Mouse (Mus musculus): ENCODE results near the gene Pomgnt2. TPM values are rescaled to one million over a fixed set of nuclear protein-coding genes. Genes with fewer than 3 reads are reported as not detected.

The Pomgnt2 gene
- polyA plus RNA-seq, 1 experiment: 19.3 TPM

DNA sequence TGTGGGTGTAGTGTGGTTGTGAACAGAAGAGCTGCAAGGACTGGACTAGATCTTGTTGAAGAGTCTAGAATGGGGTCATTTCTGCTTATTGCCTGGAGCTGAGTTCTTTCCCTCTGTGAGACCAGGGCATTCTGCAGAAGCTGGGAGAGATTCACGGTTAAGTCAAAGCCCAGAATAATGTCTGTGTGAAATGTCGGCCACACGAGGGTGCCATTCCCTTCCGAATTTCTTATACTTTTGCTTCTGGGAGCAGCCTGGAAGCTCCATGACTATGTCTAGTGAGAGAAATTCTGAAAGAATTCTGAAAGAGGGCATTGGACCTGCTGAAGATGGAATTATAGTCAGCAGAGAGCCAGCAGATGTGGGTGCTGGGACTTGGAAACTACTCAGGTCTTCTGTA lies 49.1 kb downstream of the Pomgnt2 start:
- 10% methylated on average over 4 of the region's 4 CpGs for whole genome bisulfite sequencing
- Histone ChIP-seq H3K4me3 (ENCODE audit: control insufficient read depth, insufficient read depth, low read length) (no peak overlapping the region), H3K4me1 (replicated peaks; ENCODE audit: control insufficient read depth, insufficient read depth, low read length) (peaks cover 3% of the 10 kb centered on the region; the same call in 1 of the 2 replicates), H3K27ac (ENCODE audit: control insufficient read depth, insufficient read depth, low read length) (no peak overlapping the region), H3K27me3 (ENCODE audit: control insufficient read depth, insufficient read depth, low read length) (no peaks in the 10 kb centered on the region), H3K36me3 (ENCODE audit: control insufficient read depth, insufficient read depth, low read length) (no peaks in the 10 kb centered on the region)
- peak; percentile 19 for DNase-seq
- TF ChIP-seq CTCF (IDR thresholded peaks at IDR 0.05; ENCODE audit: borderline replicate concordance, control insufficient read depth, extremely low read depth, insufficient read depth, low read length, poor library complexity) (no peak), POLR2A (IDR thresholded peaks at IDR 0.05; ENCODE audit: control insufficient read depth, extremely low read depth, insufficient read depth, low read length, poor library complexity) (no peak)

DNA sequence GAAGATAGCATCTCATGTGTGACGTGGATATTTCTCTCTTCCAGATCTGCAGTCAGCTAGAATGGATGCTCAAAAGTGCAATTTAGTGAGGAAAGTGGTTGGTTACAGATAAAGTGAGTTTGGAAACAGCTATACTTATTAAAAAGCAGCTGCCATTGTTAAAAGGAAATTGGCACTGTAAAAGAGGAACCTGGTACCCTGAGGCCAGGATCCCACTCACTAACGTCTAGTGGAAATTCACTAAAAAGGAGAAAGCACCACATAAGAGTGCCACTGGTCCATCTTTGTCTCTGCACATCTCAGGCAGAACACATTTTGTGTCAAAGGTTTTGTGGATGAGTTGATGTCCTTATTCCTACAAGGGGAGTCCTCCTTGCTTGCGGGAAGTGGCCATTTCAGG lies 53.3 kb downstream of the Pomgnt2 start:
- no peaks in the 10 kb centered on the region for H3K4me1 ChIP-seq (replicated peaks; ENCODE audit: control insufficient read depth, insufficient read depth, low read length)
- H3K36me3 ChIP-seq (ENCODE audit: control insufficient read depth, insufficient read depth, low read length): no peaks in the 10 kb centered on the region
- TF ChIP-seq POLR2A (IDR thresholded peaks at IDR 0.05; ENCODE audit: control insufficient read depth, extremely low read depth, insufficient read depth, low read length, poor library complexity) (no peak), CTCF (IDR thresholded peaks at IDR 0.05; ENCODE audit: borderline replicate concordance, control insufficient read depth, extremely low read depth, insufficient read depth, low read length, poor library complexity) (no peak)
- 80% methylated on average over 3 of the region's 3 CpGs for WGBS
- H3K4me3 ChIP-seq (ENCODE audit: control insufficient read depth, insufficient read depth, low read length): no peak overlapping the region
- H3K27ac ChIP-seq (ENCODE audit: control insufficient read depth, insufficient read depth, low read length): no peak overlapping the region
- no peak for DNase-seq
- H3K27me3 ChIP-seq (ENCODE audit: control insufficient read depth, insufficient read depth, low read length): no peaks in the 10 kb centered on the region

DNA sequence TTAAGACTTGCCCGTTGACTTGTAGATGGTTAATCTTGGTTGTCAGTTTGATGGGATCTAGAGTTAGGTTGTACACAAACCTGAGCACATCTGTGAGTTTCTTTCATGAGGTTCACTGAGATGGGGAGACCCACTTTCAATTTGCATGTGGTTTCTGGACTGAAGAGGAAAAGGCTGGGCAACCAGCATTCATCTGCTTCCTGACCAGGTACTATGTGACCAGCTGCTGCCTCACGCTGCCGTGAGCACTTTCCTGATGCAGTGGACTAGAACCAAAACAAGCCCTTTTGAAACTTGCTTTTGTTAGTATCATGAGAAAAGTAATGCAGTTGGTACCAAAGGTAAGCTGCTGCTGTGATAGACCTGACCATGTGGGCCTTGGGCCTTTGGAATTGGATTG lies 53.9 kb downstream of the Pomgnt2 start:
- Histone ChIP-seq H3K27me3 (ENCODE audit: control insufficient read depth, insufficient read depth, low read length) (no peaks in the 10 kb centered on the region), H3K36me3 (ENCODE audit: control insufficient read depth, insufficient read depth, low read length) (no peaks in the 10 kb centered on the region), H3K27ac (ENCODE audit: control insufficient read depth, insufficient read depth, low read length) (no peak overlapping the region), H3K4me1 (replicated peaks; ENCODE audit: control insufficient read depth, insufficient read depth, low read length) (peaks cover 4% of the 10 kb centered on the region), H3K4me3 (ENCODE audit: control insufficient read depth, insufficient read depth, low read length) (no peak overlapping the region)
- WGBS: 15% methylated on average over 3 of the region's 3 CpGs
- TF ChIP-seq POLR2A (IDR thresholded peaks at IDR 0.05; ENCODE audit: control insufficient read depth, extremely low read depth, insufficient read depth, low read length, poor library complexity) (no peak), CTCF (IDR thresholded peaks at IDR 0.05; ENCODE audit: borderline replicate concordance, control insufficient read depth, extremely low read depth, insufficient read depth, low read length, poor library complexity) (no peak)
- DNase-seq: no peak

DNA sequence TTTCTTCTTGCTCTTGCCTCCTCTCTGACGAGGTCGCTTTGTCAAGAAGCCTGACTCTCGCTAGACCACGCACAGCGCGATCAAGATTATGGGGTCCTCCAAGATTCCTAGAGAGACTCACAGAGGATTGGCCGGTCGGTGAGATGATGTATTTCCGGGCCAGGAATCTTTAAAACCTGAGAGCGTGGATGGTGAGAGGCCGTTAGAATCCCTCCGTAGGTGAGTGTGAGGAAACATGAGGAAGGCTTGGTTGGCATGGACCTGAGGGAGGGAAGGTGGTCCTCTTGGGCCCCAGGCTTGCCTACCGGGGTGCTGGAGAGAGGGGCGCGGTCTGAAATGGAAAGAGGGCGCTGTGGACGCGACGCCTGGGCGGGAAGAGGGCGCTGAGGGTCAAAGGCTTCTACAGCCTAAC lies 59.0 kb downstream of the Pomgnt2 start:
- no peak for DNase-seq

DNA sequence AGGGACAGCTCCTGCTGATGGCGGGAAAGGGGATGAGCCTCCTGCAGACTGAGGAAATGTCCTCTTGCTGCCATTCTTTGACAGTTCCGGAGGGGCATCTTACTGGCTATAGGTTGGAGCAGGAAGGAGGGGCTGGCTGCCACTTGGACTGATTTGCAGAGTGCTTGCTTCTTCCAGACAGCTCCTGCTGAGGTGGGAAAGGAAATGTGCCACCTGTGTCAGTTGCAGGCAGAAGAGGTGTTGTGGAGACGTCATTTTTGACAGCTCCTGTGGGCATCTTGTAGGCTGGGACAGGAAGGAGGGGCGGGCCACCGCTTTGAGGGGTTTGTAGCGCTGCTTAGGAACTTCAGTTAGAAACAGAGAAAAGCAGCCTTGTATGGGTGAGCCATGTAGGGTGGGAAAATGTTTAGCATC lies 59.5 kb downstream of the Pomgnt2 start:
- peak; percentile 44 for DNase-seq
- Histone ChIP-seq H3K4me1 (replicated peaks; ENCODE audit: control insufficient read depth, insufficient read depth, low read length) (peaks cover 14% of the 10 kb centered on the region), H3K27ac (ENCODE audit: control insufficient read depth, insufficient read depth, low read length) (peak overlapping the region; percentile 38; the same call in 1 of the 2 replicates), H3K27me3 (ENCODE audit: control insufficient read depth, insufficient read depth, low read length) (no peaks in the 10 kb centered on the region), H3K4me3 (ENCODE audit: control insufficient read depth, insufficient read depth, low read length) (peak overlapping the region; percentile 40; the same call in 1 of the 2 replicates), H3K36me3 (ENCODE audit: control insufficient read depth, insufficient read depth, low read length) (no peaks in the 10 kb centered on the region)
- 19% methylated on average over 6 of the region's 6 CpGs for WGBS
- TF ChIP-seq CTCF (IDR thresholded peaks at IDR 0.05; ENCODE audit: borderline replicate concordance, control insufficient read depth, extremely low read depth, insufficient read depth, low read length, poor library complexity): no peak
- no peak for TF ChIP-seq POLR2A (IDR thresholded peaks at IDR 0.05; ENCODE audit: control insufficient read depth, extremely low read depth, insufficient read depth, low read length, poor library complexity)

More for the DNA sequence above, 59.0 kb downstream of the Pomgnt2 start:
- WGBS: 63% methylated on average over 21 of the region's 21 CpGs
- peak overlapping the region; percentile 38; the same call in 1 of the 2 replicates for H3K27ac ChIP-seq (ENCODE audit: control insufficient read depth, insufficient read depth, low read length)
- H3K4me1 ChIP-seq (replicated peaks; ENCODE audit: control insufficient read depth, insufficient read depth, low read length): peaks cover 14% of the 10 kb centered on the region
- peak overlapping the region; percentile 40 for H3K4me3 ChIP-seq (ENCODE audit: control insufficient read depth, insufficient read depth, low read length)
- no peaks in the 10 kb centered on the region for H3K36me3 ChIP-seq (ENCODE audit: control insufficient read depth, insufficient read depth, low read length)
- TF ChIP-seq CTCF (IDR thresholded peaks at IDR 0.05; ENCODE audit: borderline replicate concordance, control insufficient read depth, extremely low read depth, insufficient read depth, low read length, poor library complexity): no peak
- no peak for TF ChIP-seq POLR2A (IDR thresholded peaks at IDR 0.05; ENCODE audit: control insufficient read depth, extremely low read depth, insufficient read depth, low read length, poor library complexity)
- no peaks in the 10 kb centered on the region for H3K27me3 ChIP-seq (ENCODE audit: control insufficient read depth, insufficient read depth, low read length)

DNA sequence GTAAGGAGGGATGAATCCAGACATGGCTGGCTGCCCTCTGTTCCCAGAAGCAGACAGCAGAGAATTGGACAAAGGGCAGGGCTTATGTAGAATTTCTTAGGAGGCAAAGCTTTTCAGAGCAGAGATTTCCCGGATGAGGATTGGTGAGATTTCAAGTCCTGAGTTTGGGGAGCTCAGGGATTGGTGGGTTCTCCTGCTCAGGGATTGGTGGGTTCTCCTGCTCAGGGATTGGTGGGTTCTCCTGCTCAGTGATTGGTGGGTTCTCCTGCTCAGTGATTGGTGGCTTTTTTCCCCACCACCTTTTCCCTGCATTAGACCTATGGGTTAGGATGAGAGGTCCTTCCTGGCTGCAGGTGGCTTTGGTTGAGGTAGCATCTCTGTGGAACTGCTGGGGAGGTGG lies 60.0 kb downstream of the Pomgnt2 start:
- Histone ChIP-seq H3K4me3 (ENCODE audit: control insufficient read depth, insufficient read depth, low read length) (no peak overlapping the region), H3K27ac (ENCODE audit: control insufficient read depth, insufficient read depth, low read length) (no peak overlapping the region), H3K27me3 (ENCODE audit: control insufficient read depth, insufficient read depth, low read length) (no peaks in the 10 kb centered on the region), H3K36me3 (ENCODE audit: control insufficient read depth, insufficient read depth, low read length) (no peaks in the 10 kb centered on the region), H3K4me1 (replicated peaks; ENCODE audit: control insufficient read depth, insufficient read depth, low read length) (peaks cover 14% of the 10 kb centered on the region)
- 86% methylated on average over 1 of the region's 1 CpGs for WGBS
- DNase-seq: no peak
- TF ChIP-seq POLR2A (IDR thresholded peaks at IDR 0.05; ENCODE audit: control insufficient read depth, extremely low read depth, insufficient read depth, low read length, poor library complexity) (no peak), CTCF (IDR thresholded peaks at IDR 0.05; ENCODE audit: borderline replicate concordance, control insufficient read depth, extremely low read depth, insufficient read depth, low read length, poor library complexity) (no peak)

DNA sequence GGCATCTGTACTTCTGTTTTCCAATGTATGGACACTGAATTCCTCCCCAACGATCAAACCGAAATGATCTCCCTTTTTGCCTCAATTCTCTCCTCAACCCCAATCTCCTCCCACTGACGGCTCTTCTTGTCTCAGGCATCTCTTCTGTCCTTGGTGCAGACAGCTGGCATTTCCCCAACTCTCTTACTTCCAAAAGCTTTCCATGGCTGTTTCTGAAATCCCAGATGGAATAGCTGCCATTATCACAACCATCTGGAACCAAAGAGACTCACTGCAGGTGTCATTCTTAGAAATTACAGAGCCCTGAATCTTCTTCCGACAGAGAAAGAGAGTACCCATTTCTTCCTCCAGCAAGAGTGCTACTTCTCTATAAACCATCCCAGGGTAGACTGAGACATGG lies 62.1 kb downstream of the Pomgnt2 start:
- DNase-seq: no peak
- Histone ChIP-seq H3K36me3 (ENCODE audit: control insufficient read depth, insufficient read depth, low read length) (no peaks in the 10 kb centered on the region), H3K4me1 (replicated peaks; ENCODE audit: control insufficient read depth, insufficient read depth, low read length) (peaks cover 14% of the 10 kb centered on the region), H3K27me3 (ENCODE audit: control insufficient read depth, insufficient read depth, low read length) (no peaks in the 10 kb centered on the region), H3K4me3 (ENCODE audit: control insufficient read depth, insufficient read depth, low read length) (no peak overlapping the region), H3K27ac (ENCODE audit: control insufficient read depth, insufficient read depth, low read length) (no peak overlapping the region)
- 86% methylated on average over 4 of the region's 4 CpGs for WGBS
- no peak for TF ChIP-seq POLR2A (IDR thresholded peaks at IDR 0.05; ENCODE audit: control insufficient read depth, extremely low read depth, insufficient read depth, low read length, poor library complexity)

Other genes with a start within 250 kb of the Pomgnt2 start
- gene Zfp651, start 237.8 kb downstream of the Pomgnt2 start, polyA plus RNA-seq (2012; rRNA removed): 6.9 and 12.2 TPM in 2 replicates
- gene Klhl40, start 219.5 kb downstream of the Pomgnt2 start, polyA plus RNA-seq (2012; rRNA removed): 0.89 and 0.93 TPM in 2 replicates
- gene Hhatl, start 204.6 kb downstream of the Pomgnt2 start, polyA plus RNA-seq (2012; rRNA removed): 1.1 and 12.5 TPM in 2 replicates
- gene Ccdc13, start 157.6 kb downstream of the Pomgnt2 start, polyA plus RNA-seq (2012; rRNA removed): 0.18 and 0.34 TPM in 2 replicates
- gene Higd1a, start 138.7 kb downstream of the Pomgnt2 start, polyA plus RNA-seq (2012; rRNA removed): 9.1 and 17.6 TPM in 2 replicates
- gene Ackr2, start 98.8 kb downstream of the Pomgnt2 start, polyA plus RNA-seq (2012; rRNA removed): 0.99 and 1.0 TPM in 2 replicates
- 0.74 and 1.6 TPM in 2 replicates for gene Cyp8b1, start 80.8 kb downstream of the Pomgnt2 start, polyA plus RNA-seq (2012; rRNA removed)
- 0.64 and 0.69 TPM in 2 replicates for gene Fam198a, start 46.1 kb downstream of the Pomgnt2 start, polyA plus RNA-seq (2012; rRNA removed)
- 50.0 and 54.2 TPM in 2 replicates for gene Snrk, start 120.2 kb upstream of the Pomgnt2 start, polyA plus RNA-seq (2012; rRNA removed)

Measured in thymus, adult 2 months (tissue).